In genomic region chr15:78293228-78293627, GRCm38 (mm10) we compare ENCODE assay signal across 7 mouse cellular contexts. TPM values are rescaled to one million over a fixed set of nuclear protein-coding genes. Genes with fewer than 3 reads are reported as not detected.
A peak's percentile ranks its signal among the peaks of the same experiment; 100 is the strongest.
DNase-seq lines count a peak whose midpoint lies in the region; ATAC-seq and TF ChIP-seq lines count a peak whose summit lies in the region.
"Not testable (repeated sequence)": the region's sequence is repeated elsewhere in the genome, so short reads cannot be mapped to it uniquely, and the experiment has no call there.

No protein-coding gene starts in this region.

- DNase-seq in embryo, embryonic 10 days (ENCODE audit: low spot score): peak; percentile 12
- DNase-seq in forebrain, postnatal 0 days: not testable (repeated sequence)
- peak; percentile 16 for DNase-seq in midbrain, embryonic 14.5 days
- DNase-seq in thymus, postnatal 25 days: peak; percentile 9

- not testable (repeated sequence) for H3K9ac ChIP-seq in forebrain, postnatal 0 days; heart, embryonic 16.5 days (ENCODE audit: low read length); kidney, embryonic 15.5 days; liver, embryonic 16.5 days (ENCODE audit: low read depth, low read length); midbrain, embryonic 14.5 days (replicated peaks; ENCODE audit: low read length)

- ATAC-seq in forebrain, postnatal 0 days: peak; percentile 70
- ATAC-seq in heart, embryonic 16.5 days (replicated peaks; ENCODE audit: extremely low read depth, insufficient read depth, low FRiP score): peak; percentile 65; the same call in 1 of the 2 replicates
- ATAC-seq in kidney, embryonic 15.5 days (replicated peaks; ENCODE audit: low FRiP score); midbrain, embryonic 14.5 days (ENCODE audit: low FRiP score, low TSS enrichment): not testable (repeated sequence)
- ATAC-seq in liver, embryonic 16.5 days (ENCODE audit: low read depth): peak; percentile 30

- H3K4me2 ChIP-seq in forebrain, postnatal 0 days (ENCODE audit: low read depth); heart, embryonic 16.5 days (ENCODE audit: low read depth, low read length); kidney, embryonic 15.5 days; liver, embryonic 16.5 days (ENCODE audit: low read depth, low read length); midbrain, embryonic 14.5 days (ENCODE audit: low read length): not testable (repeated sequence)

- H3K9me3 ChIP-seq in forebrain, postnatal 0 days (ENCODE audit: low read length); heart, embryonic 16.5 days (replicated peaks; ENCODE audit: control insufficient read depth, low read length); kidney, embryonic 15.5 days (replicated peaks); liver, embryonic 16.5 days (replicated peaks; ENCODE audit: control insufficient read depth, low read length); midbrain, embryonic 14.5 days (ENCODE audit: control insufficient read depth, low read length): not testable (repeated sequence)

- not testable (repeated sequence) for H3K4me1 ChIP-seq in forebrain, postnatal 0 days (ENCODE audit: insufficient read depth); heart, embryonic 16.5 days (ENCODE audit: control insufficient read depth, insufficient read depth, low read length); kidney, embryonic 15.5 days; liver, embryonic 16.5 days (ENCODE audit: control insufficient read depth, low read depth, low read length); midbrain, embryonic 14.5 days (ENCODE audit: control insufficient read depth, insufficient read depth, low read length)

- not testable (repeated sequence) for H3K36me3 ChIP-seq in forebrain, postnatal 0 days (ENCODE audit: insufficient read depth); heart, embryonic 16.5 days (ENCODE audit: control insufficient read depth, insufficient read depth); kidney, embryonic 15.5 days; liver, embryonic 16.5 days (ENCODE audit: control insufficient read depth, insufficient read depth); midbrain, embryonic 14.5 days (ENCODE audit: control insufficient read depth, insufficient read depth, low read length)

- not testable (repeated sequence) for TF ChIP-seq CTCF in forebrain, postnatal 0 days (IDR thresholded peaks at IDR 0.05; ENCODE audit: low read depth)

- H3K4me3 ChIP-seq in forebrain, postnatal 0 days (ENCODE audit: low read depth, low read length); heart, embryonic 16.5 days (ENCODE audit: low read length); kidney, embryonic 15.5 days (replicated peaks); liver, embryonic 16.5 days (ENCODE audit: low read depth, low read length); midbrain, embryonic 14.5 days (replicated peaks; ENCODE audit: low read depth, low read length): not testable (repeated sequence)

- not testable (repeated sequence) for H3K27ac ChIP-seq in forebrain, postnatal 0 days (ENCODE audit: low read depth, low read length); liver, embryonic 16.5 days (ENCODE audit: low read length); midbrain, embryonic 14.5 days (replicated peaks; ENCODE audit: low read depth, low read length)
- peak overlapping the region; percentile 48; the same call in 1 of the 2 replicates for H3K27ac ChIP-seq in heart, embryonic 16.5 days (ENCODE audit: low read length)
- peak overlapping the region; percentile 51; the same call in 1 of the 2 replicates for H3K27ac ChIP-seq in kidney, embryonic 15.5 days

- H3K27me3 ChIP-seq in forebrain, postnatal 0 days (ENCODE audit: insufficient read depth, low read length); heart, embryonic 16.5 days (ENCODE audit: control insufficient read depth, insufficient read depth, low read length); kidney, embryonic 15.5 days; liver, embryonic 16.5 days (ENCODE audit: control insufficient read depth, insufficient read depth, low read depth, low read length); midbrain, embryonic 14.5 days (ENCODE audit: control insufficient read depth, insufficient read depth, low read length): not testable (repeated sequence)

- WGBS in forebrain, postnatal 0 days: 2% methylated on average over 2 of the region's 2 CpGs
- WGBS in heart, embryonic 16.5 days: 5% methylated on average over 2 of the region's 2 CpGs
- WGBS in kidney, embryonic 15.5 days: 7% methylated on average over 2 of the region's 2 CpGs
- WGBS in liver, embryonic 16.5 days (ENCODE audit: insufficient replicate concordance): 10% methylated on average over 2 of the region's 2 CpGs
- WGBS in midbrain, embryonic 14.5 days: 3% methylated on average over 2 of the region's 2 CpGs

RNA-seq across cellular contexts. Expression of gene Csf2rb2, which starts 12.3 kb away (rescaled TPM):
- total RNA-seq in forebrain, postnatal 0 days (2014; rRNA removed): 0.43 and 1.2 TPM in 2 replicates
- polyA plus RNA-seq in forebrain, postnatal 0 days (2015; fragmentation: Nextera tagmentation; extraction: Ambion mirVana): 0.13 and 0.16 TPM in 2 replicates
- polyA plus RNA-seq in heart, embryonic 16.5 days (2015; fragmentation: Nextera tagmentation; extraction: Ambion mirVana): 0.43 and 0.44 TPM in 2 replicates
- polyA plus RNA-seq in kidney, embryonic 15.5 days (2015; fragmentation: Nextera tagmentation; extraction: Ambion mirVana): 0.19 and 0.35 TPM in 2 replicates
- 1.3 and 1.9 TPM in 2 replicates for polyA plus RNA-seq in liver, embryonic 16.5 days (2015; fragmentation: Nextera tagmentation; extraction: Ambion mirVana)
- polyA plus RNA-seq in midbrain, embryonic 14.5 days (2014; fragmentation: Nextera tagmentation; extraction: Ambion mirVana): 0.47 TPM in 1 of 2 replicates, not detected in the other

RNA-seq across cellular contexts. Expression of gene Csf2rb, which starts 32.3 kb away (rescaled TPM):
- 0.77 and 1.00 TPM in 2 replicates for total RNA-seq in forebrain, postnatal 0 days (2014; rRNA removed)
- polyA plus RNA-seq in forebrain, postnatal 0 days (2015; fragmentation: Nextera tagmentation; extraction: Ambion mirVana): 0.62 and 0.74 TPM in 2 replicates
- polyA plus RNA-seq in heart, embryonic 16.5 days (2015; fragmentation: Nextera tagmentation; extraction: Ambion mirVana): 1.4 and 2.3 TPM in 2 replicates
- polyA plus RNA-seq in kidney, embryonic 15.5 days (2015; fragmentation: Nextera tagmentation; extraction: Ambion mirVana): 1.2 TPM in 2 replicates
- polyA plus RNA-seq in liver, embryonic 16.5 days (2015; fragmentation: Nextera tagmentation; extraction: Ambion mirVana): 5.7 and 7.1 TPM in 2 replicates
- polyA plus RNA-seq in midbrain, embryonic 14.5 days (2014; fragmentation: Nextera tagmentation; extraction: Ambion mirVana): 0.28 and 1.0 TPM in 2 replicates

RNA-seq across cellular contexts. Expression of gene Ncf4, which starts 48.6 kb away (rescaled TPM):
- total RNA-seq in forebrain, postnatal 0 days (2014; rRNA removed): 2.0 and 3.5 TPM in 2 replicates
- polyA plus RNA-seq in forebrain, postnatal 0 days (2015; fragmentation: Nextera tagmentation; extraction: Ambion mirVana): 0.86 and 1.4 TPM in 2 replicates
- 4.9 and 5.3 TPM in 2 replicates for polyA plus RNA-seq in heart, embryonic 16.5 days (2015; fragmentation: Nextera tagmentation; extraction: Ambion mirVana)
- 3.5 and 4.0 TPM in 2 replicates for polyA plus RNA-seq in kidney, embryonic 15.5 days (2015; fragmentation: Nextera tagmentation; extraction: Ambion mirVana)
- polyA plus RNA-seq in liver, embryonic 16.5 days (2015; fragmentation: Nextera tagmentation; extraction: Ambion mirVana): 47.8 and 49.9 TPM in 2 replicates
- 0.47 and 0.96 TPM in 2 replicates for polyA plus RNA-seq in midbrain, embryonic 14.5 days (2014; fragmentation: Nextera tagmentation; extraction: Ambion mirVana)
